Mouse (Mus musculus): ENCODE data around the gene Igfn1. TPM values are rescaled to one million over a fixed set of nuclear protein-coding genes. Genes with fewer than 3 reads are reported as not detected.

Gene Igfn1
- total RNA-seq, 2 experiments from 2014 or later, result 0.15 to 0.36 TPM

GRCm38 (mm10) chr1:136031697-136032096 lies 25.6 kb upstream of the Igfn1 start:
- H3K27ac ChIP-seq, result no peak overlapping the region
- no peak for TF ChIP-seq CTCF (conservative IDR thresholded peaks at IDR 0.05)
- DNase-seq (ENCODE audit: low spot score in 2 of 2), result no peak
- no peak overlapping the region for H3K4me3 ChIP-seq

DNA sequence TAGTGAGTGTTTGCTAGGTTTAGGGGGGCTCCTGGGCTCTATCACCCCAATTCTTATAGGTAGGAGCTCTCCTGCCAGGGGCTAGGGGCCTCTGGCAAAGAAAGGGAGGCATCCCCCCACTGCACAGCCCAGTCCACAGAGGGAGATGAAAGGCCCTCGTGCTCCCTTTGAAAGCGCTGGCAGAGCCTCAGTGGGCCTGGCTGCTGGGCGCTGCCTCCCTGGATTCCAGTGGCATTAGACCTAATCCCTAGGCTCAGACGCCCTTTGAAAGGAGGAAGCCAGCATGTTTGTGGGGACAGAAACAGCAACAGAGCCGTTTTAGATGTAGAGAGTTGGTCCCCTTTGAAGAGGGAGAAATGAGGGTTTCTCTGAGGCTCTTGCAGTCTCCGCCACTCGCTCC lies 24.1 kb upstream of the Igfn1 start:
- H3K27ac ChIP-seq, result no peak overlapping the region
- H3K4me3 ChIP-seq, result no peak overlapping the region
- DNase-seq (ENCODE audit: low spot score in 2 of 2), result no peak
- TF ChIP-seq CTCF (conservative IDR thresholded peaks at IDR 0.05), result no peak

DNA sequence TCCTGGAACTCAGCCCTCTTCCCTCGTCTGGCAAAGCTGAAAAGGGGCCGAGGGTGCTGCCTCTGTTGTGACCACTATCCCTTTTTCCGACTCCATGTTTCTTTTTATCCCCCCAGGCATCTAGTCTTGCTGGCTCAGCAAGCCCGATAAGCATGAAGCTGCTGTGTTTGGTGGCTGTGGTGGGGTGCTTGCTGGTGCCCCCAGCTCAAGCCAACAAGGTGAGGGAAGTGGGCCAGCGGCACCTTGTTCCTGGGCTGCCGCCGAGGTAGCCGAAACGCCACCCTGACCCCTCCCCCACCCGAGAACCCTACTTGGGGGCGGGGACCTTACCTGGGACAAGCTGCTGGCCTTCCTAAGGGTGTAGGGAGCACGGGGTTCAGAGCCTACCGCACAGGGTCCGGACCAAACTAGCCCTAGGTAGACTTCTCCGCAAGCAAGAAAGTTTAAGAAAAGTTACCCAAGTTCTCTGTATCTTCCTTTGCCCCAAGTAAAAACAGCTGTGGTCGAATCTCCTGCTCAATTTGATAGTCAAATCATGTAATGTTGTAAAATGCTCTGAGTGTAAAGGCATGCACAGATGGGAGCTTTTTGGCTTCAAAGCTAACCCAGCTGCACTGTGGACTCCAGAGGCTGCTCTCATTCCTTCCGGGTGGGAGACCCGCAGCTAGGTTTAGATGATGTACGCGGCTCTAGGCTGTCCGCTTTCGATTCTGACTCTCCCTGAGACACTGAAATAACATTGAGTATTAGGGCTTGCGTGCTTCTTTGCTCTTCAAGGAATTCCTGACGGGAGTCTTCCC lies 12.4 kb upstream of the Igfn1 start:
- peak in 1 of 2 experiments; percentile 9 for DNase-seq (ENCODE audit: low spot score in 2 of 2)
- no peak for TF ChIP-seq CTCF (conservative IDR thresholded peaks at IDR 0.05)
- peak overlapping the region; percentile 95 for H3K27ac ChIP-seq
- peak overlapping the region; percentile 93 for H3K4me3 ChIP-seq

GRCm38 (mm10) chr1:136017907-136018313 lies 11.8 kb upstream of the Igfn1 start:
- Histone ChIP-seq H3K4me3 (peak overlapping the region; percentile 93), H3K27ac (peak overlapping the region; percentile 95)
- DNase-seq (ENCODE audit: low spot score in 2 of 2), result peak; percentile 94 to 96
- 0 out of 2 replicates have a peak, but pooled peaks have one; percentile 4 for TF ChIP-seq CTCF (conservative IDR thresholded peaks at IDR 0.05)

DNA sequence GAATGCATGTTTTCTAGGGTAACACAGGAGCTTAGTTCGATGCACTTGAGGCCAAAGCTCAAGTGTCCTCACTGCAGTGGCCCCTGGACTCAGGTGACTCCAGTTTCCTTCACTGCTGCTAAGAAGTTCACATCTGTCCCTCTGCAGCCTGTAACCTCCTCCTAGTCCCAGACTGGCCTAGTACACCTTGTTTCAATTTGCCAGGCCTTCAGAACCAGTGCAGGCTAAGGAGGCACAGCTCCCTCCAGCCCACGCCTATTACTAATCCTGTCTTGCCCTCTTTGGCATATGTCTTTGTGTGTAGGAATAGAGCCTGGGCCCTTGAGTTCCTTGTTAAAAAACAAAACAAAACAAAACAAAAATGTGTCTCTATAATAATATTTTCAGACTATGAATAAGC lies 11.2 kb upstream of the Igfn1 start:
- DNase-seq (ENCODE audit: low spot score in 2 of 2), result no peak
- Histone ChIP-seq H3K27ac (peak overlapping the region; percentile 73), H3K4me3 (peak overlapping the region; percentile 93)
- no peak for TF ChIP-seq CTCF (conservative IDR thresholded peaks at IDR 0.05)

- no peak overlapping the region for H3K27ac ChIP-seq
- no peak for TF ChIP-seq CTCF (conservative IDR thresholded peaks at IDR 0.05)
- DNase-seq (ENCODE audit: low spot score in 2 of 2), result no peak
- no peak overlapping the region for H3K4me3 ChIP-seq
Measured at GRCm38 (mm10) chr1:136014796-136015502, 8.8 kb upstream of the Igfn1 start.

DNA sequence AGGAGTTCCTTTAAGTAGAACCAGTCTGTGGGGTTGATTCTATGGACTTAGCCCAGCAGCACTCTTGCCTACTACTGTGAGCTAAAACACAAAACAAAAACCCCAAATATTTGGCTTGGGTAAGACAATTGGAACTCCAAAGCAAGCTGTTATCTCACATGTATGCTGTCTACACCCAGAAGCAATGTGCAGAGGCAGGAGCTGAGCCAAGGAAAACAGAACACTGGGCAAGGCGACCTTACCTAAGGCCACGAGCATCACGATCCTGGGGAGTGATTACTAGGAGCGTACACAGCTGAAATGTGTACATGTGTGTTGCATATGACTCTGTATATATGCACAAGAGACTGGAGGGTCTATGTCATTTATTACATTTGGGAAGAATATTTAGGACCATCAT lies 7.4 kb upstream of the Igfn1 start:
- DNase-seq (ENCODE audit: low spot score in 2 of 2), result no peak
- TF ChIP-seq CTCF (conservative IDR thresholded peaks at IDR 0.05), result no peak
- Histone ChIP-seq H3K4me3 (no peak overlapping the region), H3K27ac (no peak overlapping the region)

GRCm38 (mm10) chr1:136010247-136010646 lies 4.1 kb upstream of the Igfn1 start:
- Histone ChIP-seq H3K4me3 (no peak overlapping the region), H3K27ac (no peak overlapping the region)
- TF ChIP-seq CTCF (conservative IDR thresholded peaks at IDR 0.05), result no peak
- DNase-seq (ENCODE audit: low spot score in 2 of 2), result no peak

DNA sequence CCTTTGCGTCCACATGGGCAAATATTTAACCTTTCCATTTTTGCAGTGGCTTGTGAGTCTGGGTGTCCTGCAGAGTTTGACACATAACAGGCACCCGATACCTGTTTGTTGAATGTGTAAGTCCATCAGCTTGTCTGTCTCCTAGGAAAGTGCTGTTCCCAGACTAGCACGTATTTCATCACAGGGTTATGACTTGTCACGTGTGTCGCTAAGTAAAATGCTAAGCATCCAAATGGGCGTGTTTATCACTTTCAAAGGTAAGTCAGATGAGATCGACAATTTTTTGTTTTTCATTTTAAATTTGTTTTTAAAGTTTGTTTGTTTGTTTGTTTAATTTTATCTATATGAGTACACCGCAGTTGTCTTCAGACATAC lies 2.0 kb upstream of the Igfn1 start:
- TF ChIP-seq CTCF (conservative IDR thresholded peaks at IDR 0.05), result peak; percentile 4; the same call in 1 of the 2 replicates
- peak overlapping the region; percentile 55 for H3K4me3 ChIP-seq
- no peak overlapping the region for H3K27ac ChIP-seq
- no peak for DNase-seq (ENCODE audit: low spot score in 2 of 2)

DNA sequence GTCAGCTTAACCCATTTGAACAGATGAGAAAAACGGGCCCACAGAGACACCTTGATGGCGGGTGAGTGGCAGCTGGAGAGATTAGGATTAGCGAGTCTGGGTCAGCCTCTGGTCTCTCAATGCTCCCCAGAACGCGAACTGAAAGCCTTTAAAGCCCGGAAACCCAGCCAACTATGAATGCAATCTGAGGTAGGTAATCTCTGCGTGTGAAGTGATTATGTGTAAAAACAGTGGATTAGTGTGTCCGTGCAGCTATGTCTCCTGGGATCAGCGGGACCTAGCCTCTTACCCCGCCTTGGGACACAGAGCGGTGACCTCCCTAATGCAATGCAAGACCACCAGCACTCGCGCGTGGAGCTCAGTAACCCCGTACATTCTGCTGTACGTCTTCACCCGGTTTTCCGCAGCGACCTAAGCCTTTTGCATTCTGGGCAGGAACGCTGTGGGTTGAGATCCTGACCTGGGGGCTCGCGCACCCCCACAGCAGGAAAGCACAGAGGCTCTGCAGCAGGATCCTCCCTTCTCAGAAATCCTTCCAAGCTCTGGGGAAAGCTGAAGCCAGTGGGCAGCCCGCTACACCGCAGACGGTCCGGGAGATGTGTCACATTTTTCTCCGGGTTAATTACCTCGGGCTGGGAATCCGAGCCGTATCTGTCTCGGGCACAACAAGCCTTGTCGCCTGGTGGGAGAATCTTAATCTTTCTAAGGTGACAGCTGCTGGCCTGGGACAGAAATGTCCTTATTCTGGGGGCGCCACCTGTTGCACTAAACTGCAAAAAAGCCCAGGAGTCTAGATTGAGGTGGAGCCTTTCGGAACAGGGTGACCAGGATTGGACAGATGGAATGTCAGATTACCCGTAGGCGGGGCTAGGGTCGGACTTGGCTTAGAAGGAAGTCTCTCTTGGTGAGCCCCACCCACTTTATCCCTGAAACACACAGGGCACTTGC lies 1.3 kb upstream of the Igfn1 start, which contains the start of gene Tmem9:
TSS of gene Tmem9 (plus strand) at position 940 of the 948 bp plus-strand sequence.
- peak; percentile 26 to 52 for DNase-seq (ENCODE audit: low spot score in 2 of 2)
- no peak for TF ChIP-seq CTCF (conservative IDR thresholded peaks at IDR 0.05)
- H3K27ac ChIP-seq, result no peak within 1 kb of the TSS
- peak within 1 kb of the TSS; percentile 55 for H3K4me3 ChIP-seq

DNA sequence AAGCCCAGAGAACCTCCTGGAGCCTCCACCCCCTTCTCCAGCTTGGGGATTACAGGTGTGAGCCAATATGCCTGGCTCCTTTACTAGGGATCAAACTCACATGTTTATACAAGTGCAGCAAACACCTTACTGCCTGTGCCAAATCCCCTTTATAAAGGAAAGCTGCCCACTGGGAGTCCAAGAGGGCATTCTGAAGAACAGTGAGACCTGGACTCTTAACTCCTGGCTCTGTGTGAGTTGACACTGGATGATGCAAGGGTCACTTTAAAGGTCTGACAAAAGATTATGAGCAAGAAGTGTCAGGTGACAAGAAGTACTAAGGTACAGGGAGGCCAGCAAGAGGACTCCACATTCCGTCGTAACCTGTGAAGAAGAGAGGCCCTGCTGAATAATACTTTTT lies 4.7 kb downstream of the Igfn1 start:
- no peak for TF ChIP-seq CTCF (conservative IDR thresholded peaks at IDR 0.05)
- no peak for DNase-seq (ENCODE audit: low spot score in 2 of 2)
- Histone ChIP-seq H3K4me3 (no peak overlapping the region), H3K27ac (no peak overlapping the region)

DNA sequence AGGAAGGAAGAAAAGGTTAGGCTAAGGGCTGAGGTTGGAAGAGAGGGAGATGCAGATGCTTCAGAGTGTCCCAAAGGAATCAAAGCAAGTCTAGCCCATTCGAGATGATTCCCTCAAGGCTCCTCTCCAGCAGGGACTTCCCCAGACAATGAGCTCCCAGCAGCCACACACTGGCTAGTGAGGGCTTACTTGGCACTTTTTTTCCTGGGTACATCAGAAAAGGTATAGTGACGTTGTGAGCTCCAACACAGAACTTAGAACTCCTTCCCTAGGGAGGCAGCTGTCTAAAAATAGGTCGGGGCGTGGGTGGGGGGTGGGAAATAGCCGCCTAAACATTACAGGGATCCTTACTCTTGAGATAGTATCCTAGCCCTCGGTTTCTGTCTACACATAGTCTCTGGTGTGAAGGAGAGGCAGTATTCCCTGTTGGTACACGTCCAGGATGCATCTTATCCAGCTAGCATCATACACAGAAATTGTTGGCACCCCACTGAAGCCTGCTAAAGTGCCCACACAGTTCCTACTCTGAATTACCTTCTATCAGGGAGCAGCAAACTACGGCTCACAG lies 6.3 kb downstream of the Igfn1 start:
- no peak overlapping the region for H3K4me3 ChIP-seq
- H3K27ac ChIP-seq, result no peak overlapping the region
- TF ChIP-seq CTCF (conservative IDR thresholded peaks at IDR 0.05), result no peak
- DNase-seq (ENCODE audit: low spot score in 2 of 2), result no peak

Measured in layer of hippocampus, adult 2 months (tissue).